Mouse (Mus musculus): ENCODE measurements at regions not wholly inside any gene's neighbourhood (a gene's known extent, or its start where the extent isn't known, plus 50 kb on each side); places are given as distances from the start of the nearest gene placed in this dataset.
A peak's percentile ranks its signal among the peaks of the same experiment; 100 is the strongest.

DNA sequence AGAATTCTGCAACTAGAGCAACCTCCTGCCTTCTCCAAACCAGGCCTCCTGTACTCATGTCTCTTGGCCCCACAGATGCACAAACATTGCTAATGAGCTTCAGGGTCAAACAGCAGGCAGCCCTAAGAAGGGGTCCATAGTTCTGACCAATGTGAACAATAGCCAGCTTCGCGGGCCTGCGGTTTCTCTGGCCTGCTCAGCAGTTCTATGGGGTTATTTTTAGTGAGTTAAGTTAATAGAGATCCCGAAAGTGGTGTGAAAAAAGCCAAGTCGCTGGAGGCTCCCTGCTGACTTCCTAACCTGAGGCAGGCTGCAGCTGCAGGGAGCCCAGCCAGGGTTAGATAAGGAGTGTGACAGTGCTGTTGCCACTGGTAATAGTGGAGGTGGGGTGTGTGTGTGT is 106.6 kb downstream of the Pdcd6ip start:
- no peak overlapping the region for H3K9ac ChIP-seq
- no peaks in the 10 kb centered on the region for H3K36me3 ChIP-seq
- no peaks in the 10 kb centered on the region for H3K27me3 ChIP-seq
- no peak overlapping the region for H3K4me2 ChIP-seq
- no peaks in the 10 kb centered on the region for H3K9me3 ChIP-seq (replicated peaks)
- no peak for ATAC-seq (replicated peaks; ENCODE audit: insufficient number of reproducible peaks, insufficient read depth, low FRiP score, low read depth)
- H3K4me3 ChIP-seq = no peak overlapping the region
- H3K27ac ChIP-seq = no peak overlapping the region
- H3K4me1 ChIP-seq (replicated peaks) = no peaks in the 10 kb centered on the region
- 12% methylated on average over 5 of the region's 5 CpGs for WGBS

GRCm38 (mm10) chr9:113587260-113587659 is 120.8 kb downstream of the Pdcd6ip start:
- ATAC-seq (replicated peaks; ENCODE audit: insufficient number of reproducible peaks, insufficient read depth, low FRiP score, low read depth) = no peak

GRCm38 (mm10) chr9:113586477-113586876 is 121.6 kb downstream of the Pdcd6ip start:
- Histone ChIP-seq H3K4me1 (replicated peaks) (no peaks in the 10 kb centered on the region), H3K36me3 (no peaks in the 10 kb centered on the region), H3K9ac (no peak overlapping the region), H3K27ac (no peak overlapping the region), H3K9me3 (replicated peaks) (no peaks in the 10 kb centered on the region), H3K4me2 (no peak overlapping the region), H3K27me3 (no peaks in the 10 kb centered on the region), H3K4me3 (no peak overlapping the region)
- no peak for ATAC-seq (replicated peaks; ENCODE audit: insufficient number of reproducible peaks, insufficient read depth, low FRiP score, low read depth)
- 88% methylated on average over 4 of the region's 4 CpGs for WGBS

More at GRCm38 (mm10) chr9:113587260-113587659, 120.8 kb downstream of the Pdcd6ip start:
- no peak overlapping the region for H3K4me2 ChIP-seq
- no peak overlapping the region for H3K27ac ChIP-seq
- WGBS = 49% methylated on average over 6 of the region's 6 CpGs
- H3K4me3 ChIP-seq = no peak overlapping the region
- no peaks in the 10 kb centered on the region for H3K36me3 ChIP-seq
- no peaks in the 10 kb centered on the region for H3K9me3 ChIP-seq (replicated peaks)
- no peak overlapping the region for H3K9ac ChIP-seq
- no peaks in the 10 kb centered on the region for H3K27me3 ChIP-seq
- no peaks in the 10 kb centered on the region for H3K4me1 ChIP-seq (replicated peaks)

DNA sequence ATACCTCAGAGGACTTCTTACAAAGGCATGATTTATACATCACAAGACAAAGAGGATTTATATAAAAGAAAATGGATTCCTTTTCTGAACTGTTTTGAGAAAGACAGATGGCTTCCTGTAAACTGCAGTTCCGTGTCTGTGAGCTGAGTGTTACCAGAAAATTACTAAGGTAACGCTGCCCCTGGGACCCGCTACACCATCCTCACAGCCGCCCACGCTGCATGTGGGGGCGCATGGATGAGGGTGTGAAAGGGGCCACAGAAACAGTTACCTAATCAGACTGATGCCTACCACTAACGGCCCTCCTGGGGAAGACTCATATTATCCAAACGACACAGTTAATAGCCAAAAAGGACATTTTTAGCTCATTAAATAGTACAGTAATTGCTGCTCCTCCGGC is 129.8 kb downstream of the Pdcd6ip start:
- no peak for ATAC-seq (replicated peaks; ENCODE audit: insufficient number of reproducible peaks, insufficient read depth, low FRiP score, low read depth)
- no peaks in the 10 kb centered on the region for H3K27me3 ChIP-seq
- no peak overlapping the region for H3K9ac ChIP-seq

GRCm38 (mm10) chr9:113568849-113569248 is 139.2 kb downstream of the Pdcd6ip start:
- Histone ChIP-seq H3K4me1 (replicated peaks) (peaks cover 12% of the 10 kb centered on the region; the same call in 1 of the 2 replicates), H3K27ac (no peak overlapping the region), H3K27me3 (no peaks in the 10 kb centered on the region), H3K9me3 (replicated peaks) (no peaks in the 10 kb centered on the region), H3K4me3 (no peak overlapping the region), H3K4me2 (no peak overlapping the region), H3K36me3 (no peaks in the 10 kb centered on the region), H3K9ac (no peak overlapping the region)
- ATAC-seq (replicated peaks; ENCODE audit: insufficient number of reproducible peaks, insufficient read depth, low FRiP score, low read depth) = no peak
- WGBS = 44% methylated on average over 1 of the region's 1 CpGs

More for the DNA sequence above, 129.8 kb downstream of the Pdcd6ip start:
- 83% methylated on average over 9 of the region's 9 CpGs for WGBS
- Histone ChIP-seq H3K36me3 (no peaks in the 10 kb centered on the region), H3K4me2 (no peak overlapping the region), H3K4me1 (replicated peaks) (no peaks in the 10 kb centered on the region), H3K9me3 (replicated peaks) (no peaks in the 10 kb centered on the region), H3K4me3 (no peak overlapping the region), H3K27ac (no peak overlapping the region)

- no peak for ATAC-seq (replicated peaks; ENCODE audit: insufficient number of reproducible peaks, insufficient read depth, low FRiP score, low read depth)
- no peak overlapping the region for H3K4me3 ChIP-seq
- WGBS = 28% methylated on average over 1 of the region's 1 CpGs
- no peak overlapping the region for H3K9ac ChIP-seq
- peaks cover 12% of the 10 kb centered on the region; the same call in 1 of the 2 replicates for H3K4me1 ChIP-seq (replicated peaks)
- H3K4me2 ChIP-seq = no peak overlapping the region
- no peaks in the 10 kb centered on the region for H3K9me3 ChIP-seq (replicated peaks)
- no peaks in the 10 kb centered on the region for H3K27me3 ChIP-seq
- no peaks in the 10 kb centered on the region for H3K36me3 ChIP-seq
- H3K27ac ChIP-seq = peak overlapping the region; percentile 51; the same call in 1 of the 2 replicates
Measured at GRCm38 (mm10) chr9:113567705-113568104, 140.4 kb downstream of the Pdcd6ip start.

DNA sequence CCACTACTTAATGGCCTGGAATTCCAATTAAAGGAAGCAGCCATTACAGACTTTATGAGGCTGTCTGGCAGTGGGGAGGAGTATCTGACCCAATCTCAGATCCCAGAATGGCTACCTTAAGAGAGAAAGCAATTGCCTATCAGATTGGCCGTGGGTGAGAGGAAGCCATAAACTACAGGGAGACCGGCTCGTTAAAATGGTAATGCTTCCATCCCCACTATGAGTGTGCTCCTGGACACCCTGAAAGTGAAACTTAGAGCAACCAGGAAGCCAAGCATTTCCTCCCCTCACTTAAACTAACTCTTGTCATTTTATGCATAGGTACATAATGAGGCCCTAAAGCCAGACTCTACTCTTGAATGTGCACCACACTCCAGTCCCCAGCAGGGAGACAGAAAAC is 141.4 kb downstream of the Pdcd6ip start:
- peaks cover 12% of the 10 kb centered on the region; the same call in 1 of the 2 replicates for H3K4me1 ChIP-seq (replicated peaks)
- no peaks in the 10 kb centered on the region for H3K36me3 ChIP-seq
- H3K27me3 ChIP-seq = no peaks in the 10 kb centered on the region
- no peak overlapping the region for H3K4me3 ChIP-seq
- H3K9me3 ChIP-seq (replicated peaks) = no peaks in the 10 kb centered on the region
- H3K4me2 ChIP-seq = no peak overlapping the region
- 74% methylated on average over 3 of the region's 3 CpGs for WGBS
- no peak overlapping the region for H3K9ac ChIP-seq
- ATAC-seq (replicated peaks; ENCODE audit: insufficient number of reproducible peaks, insufficient read depth, low FRiP score, low read depth) = no peak
- H3K27ac ChIP-seq = no peak overlapping the region

- Histone ChIP-seq H3K9me3 (replicated peaks) (no peaks in the 10 kb centered on the region), H3K4me2 (no peak overlapping the region), H3K27ac (no peak overlapping the region), H3K36me3 (no peaks in the 10 kb centered on the region), H3K27me3 (no peaks in the 10 kb centered on the region), H3K9ac (no peak overlapping the region), H3K4me3 (no peak overlapping the region), H3K4me1 (replicated peaks) (no peaks in the 10 kb centered on the region)
- ATAC-seq (replicated peaks; ENCODE audit: insufficient number of reproducible peaks, insufficient read depth, low FRiP score, low read depth) = no peak
- WGBS = 88% methylated on average over 12 of the region's 12 CpGs
Measured at GRCm38 (mm10) chr9:113553911-113554310, 154.1 kb downstream of the Pdcd6ip start.

DNA sequence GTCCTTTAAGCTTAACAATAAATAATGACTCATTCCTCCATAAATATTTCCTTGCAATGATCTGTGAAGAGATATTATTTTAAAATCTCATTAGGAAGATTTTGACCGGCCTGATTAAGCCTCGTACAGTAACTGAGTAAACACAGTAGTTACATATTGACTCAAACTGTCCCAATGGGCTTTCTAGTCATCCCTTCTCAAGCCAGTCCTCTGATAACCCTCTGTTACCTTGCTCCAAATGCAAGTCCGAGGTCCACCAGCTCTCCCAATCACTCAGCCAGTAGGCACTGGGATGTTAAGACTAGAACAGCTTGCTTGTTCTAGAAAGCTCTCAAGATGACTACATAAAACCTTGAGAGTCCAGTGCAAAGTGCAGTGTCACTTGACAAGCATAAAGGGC is 160.6 kb downstream of the Pdcd6ip start:
- Histone ChIP-seq H3K27ac (no peak overlapping the region), H3K4me3 (no peak overlapping the region), H3K4me2 (no peak overlapping the region), H3K36me3 (no peaks in the 10 kb centered on the region), H3K27me3 (no peaks in the 10 kb centered on the region), H3K4me1 (replicated peaks) (no peaks in the 10 kb centered on the region), H3K9ac (no peak overlapping the region), H3K9me3 (replicated peaks) (no peaks in the 10 kb centered on the region)
- no peak for ATAC-seq (replicated peaks; ENCODE audit: insufficient number of reproducible peaks, insufficient read depth, low FRiP score, low read depth)
- WGBS = 67% methylated on average over 3 of the region's 3 CpGs

GRCm38 (mm10) chr9:113528586-113528985 is 179.5 kb downstream of the Pdcd6ip start:
- Histone ChIP-seq H3K27ac (no peak overlapping the region), H3K9me3 (replicated peaks) (no peaks in the 10 kb centered on the region; the same call in 1 of the 2 replicates), H3K4me3 (no peak overlapping the region), H3K4me1 (replicated peaks) (no peaks in the 10 kb centered on the region), H3K4me2 (no peak overlapping the region), H3K9ac (no peak overlapping the region), H3K27me3 (no peaks in the 10 kb centered on the region), H3K36me3 (no peaks in the 10 kb centered on the region)
- no peak for ATAC-seq (replicated peaks; ENCODE audit: insufficient number of reproducible peaks, insufficient read depth, low FRiP score, low read depth)
- 73% methylated on average over 2 of the region's 2 CpGs for WGBS

- Histone ChIP-seq H3K27ac (no peak overlapping the region), H3K9me3 (replicated peaks) (no peaks in the 10 kb centered on the region; the same call in 1 of the 2 replicates), H3K4me3 (no peak overlapping the region), H3K4me1 (replicated peaks) (no peaks in the 10 kb centered on the region), H3K4me2 (no peak overlapping the region), H3K27me3 (no peaks in the 10 kb centered on the region), H3K36me3 (no peaks in the 10 kb centered on the region), H3K9ac (no peak overlapping the region)
- no peak for ATAC-seq (replicated peaks; ENCODE audit: insufficient number of reproducible peaks, insufficient read depth, low FRiP score, low read depth)
- 58% methylated on average over 3 of the region's 3 CpGs for WGBS
Measured at GRCm38 (mm10) chr9:113524307-113524706, 183.8 kb downstream of the Pdcd6ip start.

GRCm38 (mm10) chr9:113523173-113523572 is 184.9 kb downstream of the Pdcd6ip start:
- no peak overlapping the region for H3K4me3 ChIP-seq
- no peaks in the 10 kb centered on the region for H3K4me1 ChIP-seq (replicated peaks)
- no peaks in the 10 kb centered on the region for H3K27me3 ChIP-seq
- H3K36me3 ChIP-seq = no peaks in the 10 kb centered on the region
- H3K4me2 ChIP-seq = no peak overlapping the region
- no peak overlapping the region for H3K9ac ChIP-seq
- H3K27ac ChIP-seq = no peak overlapping the region
- no peaks in the 10 kb centered on the region; the same call in 1 of the 2 replicates for H3K9me3 ChIP-seq (replicated peaks)
- ATAC-seq (replicated peaks; ENCODE audit: insufficient number of reproducible peaks, insufficient read depth, low FRiP score, low read depth) = no peak
- 86% methylated on average over 2 of the region's 2 CpGs for WGBS
